Mouse (Mus musculus): ENCODE data around the gene Gm10190.
"Not testable (repeated sequence)": the region's sequence is repeated elsewhere in the genome, so short reads cannot be mapped to it uniquely, and the experiment has no call there.

The Gm10190 gene

GRCm38 (mm10) chr17:80372989-80373725 is at the start of gene Gm10190:
Gene Gm10190, minus strand, starts transcription at chr17:80373541.
- peak; percentile 82 for DNase-seq (ENCODE audit: low read depth, low spot score)

- no peak for DNase-seq (ENCODE audit: low read depth, low spot score)
Observed at GRCm38 (mm10) chr17:80420998-80421397, 47.7 kb upstream of the Gm10190 start.

GRCm38 (mm10) chr17:80418572-80419210 is 45.4 kb upstream of the Gm10190 start:
- no peak for DNase-seq (ENCODE audit: low read depth, low spot score)

- no peak for DNase-seq (ENCODE audit: low read depth, low spot score)
Observed at GRCm38 (mm10) chr17:80411182-80411581, 37.8 kb upstream of the Gm10190 start.

GRCm38 (mm10) chr17:80398243-80398642 is 24.9 kb upstream of the Gm10190 start:
- DNase-seq (ENCODE audit: low read depth, low spot score), result no peak

GRCm38 (mm10) chr17:80391423-80392403 is 18.4 kb upstream of the Gm10190 start:
- DNase-seq (ENCODE audit: low read depth, low spot score), result no peak

- DNase-seq (ENCODE audit: low read depth, low spot score), result no peak
Observed at GRCm38 (mm10) chr17:80390024-80390423, 16.7 kb upstream of the Gm10190 start.

- no peak for DNase-seq (ENCODE audit: low read depth, low spot score)
Observed at GRCm38 (mm10) chr17:80385671-80386070, 12.3 kb upstream of the Gm10190 start.

GRCm38 (mm10) chr17:80378386-80378785 is 5.0 kb upstream of the Gm10190 start:
- not testable (repeated sequence) for DNase-seq (ENCODE audit: low read depth, low spot score)

GRCm38 (mm10) chr17:80373726-80374096 is 370 bp upstream of the Gm10190 start:
- DNase-seq (ENCODE audit: low read depth, low spot score), result no peak

- no peak for DNase-seq (ENCODE audit: low read depth, low spot score)
Observed at GRCm38 (mm10) chr17:80368606-80369005, 4.7 kb downstream of the Gm10190 start.

GRCm38 (mm10) chr17:80367276-80367675 is 6.1 kb downstream of the Gm10190 start:
- DNase-seq (ENCODE audit: low read depth, low spot score), result no peak

GRCm38 (mm10) chr17:80360245-80360644 is 13.1 kb downstream of the Gm10190 start:
- DNase-seq (ENCODE audit: low read depth, low spot score), result no peak

- no peak for DNase-seq (ENCODE audit: low read depth, low spot score)
Observed at GRCm38 (mm10) chr17:80347234-80347633, 26.1 kb downstream of the Gm10190 start.

- DNase-seq (ENCODE audit: low read depth, low spot score), result no peak
Observed at GRCm38 (mm10) chr17:80346591-80347125, 26.7 kb downstream of the Gm10190 start.

GRCm38 (mm10) chr17:80345277-80345676 is 28.1 kb downstream of the Gm10190 start:
- no peak for DNase-seq (ENCODE audit: low read depth, low spot score)

GRCm38 (mm10) chr17:80332386-80332785 is 41.0 kb downstream of the Gm10190 start:
- DNase-seq (ENCODE audit: low read depth, low spot score), result no peak

GRCm38 (mm10) chr17:80326431-80326830 is 46.9 kb downstream of the Gm10190 start:
- DNase-seq (ENCODE audit: low read depth, low spot score), result no peak

- no peak for DNase-seq (ENCODE audit: low read depth, low spot score)
Observed at GRCm38 (mm10) chr17:80325456-80325855, 47.9 kb downstream of the Gm10190 start.

GRCm38 (mm10) chr17:80324521-80324920 is 48.8 kb downstream of the Gm10190 start:
- DNase-seq (ENCODE audit: low read depth, low spot score), result no peak

- DNase-seq (ENCODE audit: low read depth, low spot score), result no peak
Observed at GRCm38 (mm10) chr17:80323658-80324057, 49.7 kb downstream of the Gm10190 start.
